ENCODE assay signal across 8 mouse cellular contexts in genomic region chr6:89644271-89645075, GRCm38 (mm10). TPM values are rescaled to one million over a fixed set of nuclear protein-coding genes. Genes with fewer than 3 reads are reported as not detected.
DNase-seq lines count a peak whose midpoint lies in the region; ATAC-seq and TF ChIP-seq lines count a peak whose summit lies in the region.

No protein-coding gene starts in this region.

- under 1% methylated on average over 41 of the region's 41 CpGs for WGBS in bone marrow, adult 2 months
- WGBS in embryonic facial prominence, embryonic 15.5 days = under 1% methylated on average over 41 of the region's 41 CpGs
- under 1% methylated on average over 31 of the region's 41 CpGs for WGBS in limb, embryonic 14.5 days
- under 1% methylated on average over 40 of the region's 41 CpGs for WGBS in midbrain, postnatal 0 days

- peak overlapping the region; percentile 67 for H3K4me3 ChIP-seq in bone marrow, adult 2 months (replicated peaks; ENCODE audit: control insufficient read depth, low read depth, low read length)
- peak overlapping the region; percentile 59 for H3K4me3 ChIP-seq in embryonic facial prominence, embryonic 15.5 days (replicated peaks)
- H3K4me3 ChIP-seq in limb, embryonic 14.5 days (replicated peaks; ENCODE audit: low read length) = peak overlapping the region; percentile 74
- H3K4me3 ChIP-seq in midbrain, postnatal 0 days (ENCODE audit: low read depth, low read length) = peak overlapping the region; percentile 51

- H3K4me2 ChIP-seq in embryonic facial prominence, embryonic 15.5 days (replicated peaks) = peak overlapping the region; percentile 80
- peak overlapping the region; percentile 90 for H3K4me2 ChIP-seq in limb, embryonic 14.5 days (replicated peaks; ENCODE audit: low read depth, low read length, severe bottlenecking)
- peak overlapping the region; percentile 70 for H3K4me2 ChIP-seq in midbrain, postnatal 0 days (ENCODE audit: low read depth, low read length, poor library complexity, severe bottlenecking)

- no peak for TF ChIP-seq CTCF in bone marrow, adult 2 months (IDR thresholded peaks at IDR 0.05; ENCODE audit: control insufficient read depth, insufficient read depth, low read length)
- no peak for TF ChIP-seq CTCF in midbrain, postnatal 0 days (IDR thresholded peaks at IDR 0.05)

- H3K9me3 ChIP-seq in embryonic facial prominence, embryonic 15.5 days (replicated peaks) = no peaks in the 10 kb centered on the region
- H3K9me3 ChIP-seq in limb, embryonic 14.5 days (ENCODE audit: control insufficient read depth, low read length) = no peaks in the 10 kb centered on the region
- no peaks in the 10 kb centered on the region for H3K9me3 ChIP-seq in midbrain, postnatal 0 days (ENCODE audit: low read length)

- peak; percentile 94 for ATAC-seq in embryonic facial prominence, embryonic 15.5 days (ENCODE audit: insufficient number of reproducible peaks, low FRiP score, low TSS enrichment, low read depth)
- peak; percentile 93 for ATAC-seq in limb, embryonic 14.5 days (ENCODE audit: low FRiP score, low read depth)
- ATAC-seq in midbrain, postnatal 0 days (ENCODE audit: low FRiP score) = peak; percentile 92

- no peaks in the 10 kb centered on the region; the same call in 1 of the 2 replicates for H3K4me1 ChIP-seq in bone marrow, adult 2 months (ENCODE audit: control insufficient read depth, insufficient read depth, low read length)
- H3K4me1 ChIP-seq in embryonic facial prominence, embryonic 15.5 days = 0 out of 2 replicates have a peak, but pooled peaks cover 3% of the 10 kb centered on the region
- no peaks in the 10 kb centered on the region for H3K4me1 ChIP-seq in limb, embryonic 14.5 days (ENCODE audit: control insufficient read depth, insufficient read depth, low read length)
- no peaks in the 10 kb centered on the region for H3K4me1 ChIP-seq in midbrain, postnatal 0 days (ENCODE audit: insufficient read depth, low read length)

- no peaks in the 10 kb centered on the region for H3K36me3 ChIP-seq in embryonic facial prominence, embryonic 15.5 days
- no peaks in the 10 kb centered on the region for H3K36me3 ChIP-seq in limb, embryonic 14.5 days (ENCODE audit: control insufficient read depth, insufficient read depth, low read length)
- no peaks in the 10 kb centered on the region for H3K36me3 ChIP-seq in midbrain, postnatal 0 days (ENCODE audit: insufficient read depth, low read length)

- peak overlapping the region; percentile 76; the same call in 1 of the 2 replicates for H3K27ac ChIP-seq in bone marrow, adult 2 months (ENCODE audit: control insufficient read depth, insufficient read depth, low read depth, low read length, poor library complexity)
- H3K27ac ChIP-seq in embryonic facial prominence, embryonic 15.5 days (replicated peaks) = peak overlapping the region; percentile 81
- H3K27ac ChIP-seq in limb, embryonic 14.5 days (replicated peaks; ENCODE audit: low read depth, low read length) = peak overlapping the region; percentile 79
- H3K27ac ChIP-seq in midbrain, postnatal 0 days (ENCODE audit: low read depth, low read length) = peak overlapping the region; percentile 85

- peak overlapping the region; percentile 28 for H3K9ac ChIP-seq in embryonic facial prominence, embryonic 15.5 days
- peak overlapping the region; percentile 67 for H3K9ac ChIP-seq in limb, embryonic 14.5 days (ENCODE audit: low read depth, low read length, severe bottlenecking)
- H3K9ac ChIP-seq in midbrain, postnatal 0 days (replicated peaks; ENCODE audit: low read length, poor library complexity, severe bottlenecking) = peak overlapping the region; percentile 71

- DNase-seq in 416B (ENCODE audit: low read depth) = peak; percentile 98
- DNase-seq in heart, adult 8-10 months (ENCODE audit: low spot score) = peak; percentile 87
- DNase-seq in kidney, adult 9 months = peak; percentile 97
- DNase-seq in limb, embryonic 14.5 days (ENCODE audit: low spot score) = peak; percentile 92
- DNase-seq in midbrain, postnatal 0 days (ENCODE audit: low spot score) = peak; percentile 87
- DNase-seq in spleen, postnatal 14 days (ENCODE audit: low spot score in 2 of 2) = peak; percentile 73 to 80

- H3K27me3 ChIP-seq in embryonic facial prominence, embryonic 15.5 days = no peaks in the 10 kb centered on the region
- H3K27me3 ChIP-seq in limb, embryonic 14.5 days (ENCODE audit: control insufficient read depth, insufficient read depth, low read length) = no peaks in the 10 kb centered on the region
- no peaks in the 10 kb centered on the region for H3K27me3 ChIP-seq in midbrain, postnatal 0 days (ENCODE audit: insufficient read depth, low read length)

- no peak for TF ChIP-seq POLR2A in bone marrow, adult 2 months (IDR thresholded peaks at IDR 0.05; ENCODE audit: borderline replicate concordance, control insufficient read depth, low read depth, low read length)
- no peak for TF ChIP-seq POLR2A in limb, embryonic 14.5 days (IDR thresholded peaks at IDR 0.05; ENCODE audit: borderline replicate concordance, extremely low read depth, insufficient read depth, insufficient read length)

RNA-seq across cellular contexts. Expression of gene Txnrd3, which starts 0.7 kb away (rescaled TPM):
- polyA plus RNA-seq in bone marrow, adult 2 months (2011; ENCODE audit: insufficient read depth, insufficient read length, low replicate concordance, missing spikeins) = 1.00 and 1.1 TPM in 2 replicates
- polyA plus RNA-seq in embryonic facial prominence, embryonic 15.5 days (2015; fragmentation: Nextera tagmentation; extraction: Ambion mirVana) = 8.4 and 9.3 TPM in 2 replicates
- total RNA-seq in heart, adult 8-10 months (2022) = 10 to 100 TPM; 14.6 to 17.0 (median 15.0) TPM
- polyA plus RNA-seq in limb, embryonic 14.5 days (2012; rRNA removed) = 6.7 and 6.8 TPM in 2 replicates
- polyA plus RNA-seq in limb, embryonic 14.5 days (2014; fragmentation: Nextera tagmentation; extraction: Ambion mirVana) = 11.0 and 11.6 TPM in 2 replicates
- total RNA-seq in midbrain, postnatal 0 days (2014; rRNA removed) = 20.2 and 22.9 TPM in 2 replicates
- polyA plus RNA-seq in midbrain, postnatal 0 days (2015; fragmentation: Nextera tagmentation; extraction: Ambion mirVana) = 22.6 and 24.7 TPM in 2 replicates

RNA-seq across cellular contexts. Expression of gene Chchd6, which starts 49.0 kb away (rescaled TPM):
- 7.3 and 7.8 TPM in 2 replicates for polyA plus RNA-seq in bone marrow, adult 2 months (2011; ENCODE audit: insufficient read depth, insufficient read length, low replicate concordance, missing spikeins)
- 58.1 and 64.9 TPM in 2 replicates for polyA plus RNA-seq in embryonic facial prominence, embryonic 15.5 days (2015; fragmentation: Nextera tagmentation; extraction: Ambion mirVana)
- 10 to 100 TPM; 10.1 to 12.9 (median 11.5) TPM for total RNA-seq in heart, adult 8-10 months (2022)
- polyA plus RNA-seq in limb, embryonic 14.5 days (2012; rRNA removed) = 40.6 and 72.3 TPM in 2 replicates
- 55.9 and 66.7 TPM in 2 replicates for polyA plus RNA-seq in limb, embryonic 14.5 days (2014; fragmentation: Nextera tagmentation; extraction: Ambion mirVana)
- 168 and 192 TPM in 2 replicates for total RNA-seq in midbrain, postnatal 0 days (2014; rRNA removed)
- 182 and 217 TPM in 2 replicates for polyA plus RNA-seq in midbrain, postnatal 0 days (2015; fragmentation: Nextera tagmentation; extraction: Ambion mirVana)

Comparison
In these comparisons a context has a peak if more than half of its experiments do, and no peak if none do; other contexts are left out.
1. Peak in every context shown above with its lines: DNase-seq, ATAC-seq, H3K4me3 ChIP-seq and H3K27ac ChIP-seq.